ENCODE assay signal across 8 mouse cellular contexts in the genomic region with DNA sequence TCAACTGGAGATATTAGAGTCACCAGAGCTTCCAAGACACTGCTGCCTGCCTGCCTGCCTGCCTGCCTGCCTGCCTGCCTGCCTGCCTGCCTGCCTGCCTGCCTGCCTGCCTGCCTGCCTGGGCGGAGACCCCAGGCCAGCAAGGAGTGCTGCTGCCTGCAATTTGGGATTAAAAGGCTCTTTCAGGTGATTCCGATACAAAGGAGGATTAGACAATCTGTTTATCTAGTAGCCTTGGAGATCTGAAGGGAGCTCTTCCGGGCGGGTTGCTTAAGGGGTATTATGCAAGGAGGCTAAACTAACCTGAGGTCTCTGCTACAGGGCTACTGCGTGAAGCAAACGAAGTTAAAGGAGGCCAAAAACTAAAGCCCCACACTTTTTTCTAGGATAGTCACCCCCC. TPM values are rescaled to one million over a fixed set of nuclear protein-coding genes. Genes with fewer than 3 reads are reported as not detected.
DNase-seq lines count a peak whose midpoint lies in the region; ATAC-seq and TF ChIP-seq lines count a peak whose summit lies in the region.

No protein-coding gene starts in this region.

- H3K36me3 ChIP-seq in C2C12 (ENCODE audit: control insufficient read depth, insufficient read depth) = peaks cover 27% of the 10 kb centered on the region
- H3K36me3 ChIP-seq in hindbrain, embryonic 14.5 days (replicated peaks; ENCODE audit: control insufficient read depth, insufficient read depth) = peaks cover 18% of the 10 kb centered on the region

- peaks cover 38% of the 10 kb centered on the region for H3K4me1 ChIP-seq in hindbrain, embryonic 14.5 days (replicated peaks; ENCODE audit: control insufficient read depth, insufficient read depth, low read length)

- peak overlapping the region; percentile 66 for H3K4me2 ChIP-seq in hindbrain, embryonic 14.5 days (replicated peaks)

- H3K4me3 ChIP-seq in C2C12 (ENCODE audit: insufficient read depth, poor library complexity, severe bottlenecking) = peak overlapping the region; percentile 86
- H3K4me3 ChIP-seq in hindbrain, embryonic 14.5 days (replicated peaks; ENCODE audit: low read length) = peak overlapping the region; percentile 72

- no peaks in the 10 kb centered on the region for H3K9me3 ChIP-seq in hindbrain, embryonic 14.5 days (ENCODE audit: control insufficient read depth, low read length)

- H3K27me3 ChIP-seq in C2C12 (ENCODE audit: control insufficient read depth, insufficient read depth, insufficient read length) = no peaks in the 10 kb centered on the region
- no peaks in the 10 kb centered on the region for H3K27me3 ChIP-seq in hindbrain, embryonic 14.5 days (ENCODE audit: control insufficient read depth, insufficient read depth, low read length)

- 63% methylated on average over 6 of the region's 6 CpGs for WGBS in hindbrain, embryonic 14.5 days

- H3K79me3 ChIP-seq in C2C12 (ENCODE audit: low read depth) = peaks cover 88% of the 10 kb centered on the region

- no peak for ATAC-seq in hindbrain, embryonic 14.5 days (ENCODE audit: low FRiP score)
- peak; percentile 33; the same call in 1 of the 2 replicates for ATAC-seq in megakaryocyte, adult 5-6 weeks (ENCODE audit: poor library complexity, severe bottlenecking)

- DNase-seq in NIH3T3 (ENCODE audit: low read depth) = peak; percentile 54
- DNase-seq in hindbrain, embryonic 14.5 days (ENCODE audit: low spot score) = no peak
- DNase-seq in frontal cortex, postnatal 25 days (ENCODE audit: low spot score in 2 of 2) = no peak
- no peak for DNase-seq in urinary bladder, adult 18-20 months (ENCODE audit: low spot score in 2 of 2)
- no peak for DNase-seq in urinary bladder, postnatal 25 days (ENCODE audit: low spot score)
- no peak for DNase-seq in left cerebral cortex, postnatal 14 days (ENCODE audit: low spot score in 2 of 2)

- H3K27ac ChIP-seq in hindbrain, embryonic 14.5 days = no peak overlapping the region

- TF ChIP-seq CTCF in C2C12 (IDR thresholded peaks at IDR 0.05; ENCODE audit: control insufficient read depth, insufficient read depth, insufficient read length) = no peak

- intact Hi-C loops in left cerebral cortex, postnatal 14 days (cut with DNase I) = no loop called here

- peak overlapping the region; percentile 5 for H3ac ChIP-seq in C2C12 (ENCODE audit: control insufficient read depth, insufficient read length, low read depth)

- peak overlapping the region; percentile 80 for H3K9ac ChIP-seq in hindbrain, embryonic 14.5 days

- H3K79me2 ChIP-seq in C2C12 (ENCODE audit: control insufficient read depth, insufficient read depth) = peaks cover 100% of the 10 kb centered on the region

TF ChIP-seq in C2C12, 6 proteins besides CTCF, POLR2A, EP300 and RAD21:
- TF ChIP-seq CEBPB (IDR thresholded peaks at IDR 0.05; ENCODE audit: low read depth) (peak; percentile 7), USF1 (IDR thresholded peaks at IDR 0.05; ENCODE audit: low read depth) (no peak)

RNA-seq across cellular contexts. Expression of a gene that starts 1.4 kb away (rescaled TPM):
- polyA plus RNA-seq in C2C12 (2012; fragmentation: generic; extraction: Trizol) = 243 TPM
- 60.9 and 67.9 TPM in 2 replicates for polyA plus RNA-seq in hindbrain, embryonic 14.5 days (2014; fragmentation: Nextera tagmentation; extraction: Ambion mirVana)
- 30.2 and 32.5 TPM in 2 replicates for total RNA-seq in megakaryocyte, adult 5-6 weeks (2015)
- 89.8 and 106 TPM in 2 replicates for total RNA-seq in megakaryocyte, adult 5-6 weeks (2017)
- total RNA-seq in left cerebral cortex, postnatal 14 days (2021) = 10 to 100 TPM; 43.6 to 46.9 TPM

RNA-seq across cellular contexts. Expression of a gene that starts 1.5 kb away (rescaled TPM):
- polyA plus RNA-seq in C2C12 (2012; fragmentation: generic; extraction: Trizol) = 42.1 TPM
- polyA plus RNA-seq in hindbrain, embryonic 14.5 days (2014; fragmentation: Nextera tagmentation; extraction: Ambion mirVana) = 45.9 and 48.2 TPM in 2 replicates
- 23.7 and 27.3 TPM in 2 replicates for total RNA-seq in megakaryocyte, adult 5-6 weeks (2015)
- total RNA-seq in megakaryocyte, adult 5-6 weeks (2017) = 17.5 and 19.3 TPM in 2 replicates
- 10 to 100 TPM; 80.4 to 85.6 TPM for total RNA-seq in left cerebral cortex, postnatal 14 days (2021)
